Mouse (Mus musculus): ENCODE measurements at regions not wholly inside any gene's neighbourhood (a gene's known extent, or its start where the extent isn't known, plus 50 kb on each side); places are given as distances from the start of the nearest gene placed in this dataset.

DNA sequence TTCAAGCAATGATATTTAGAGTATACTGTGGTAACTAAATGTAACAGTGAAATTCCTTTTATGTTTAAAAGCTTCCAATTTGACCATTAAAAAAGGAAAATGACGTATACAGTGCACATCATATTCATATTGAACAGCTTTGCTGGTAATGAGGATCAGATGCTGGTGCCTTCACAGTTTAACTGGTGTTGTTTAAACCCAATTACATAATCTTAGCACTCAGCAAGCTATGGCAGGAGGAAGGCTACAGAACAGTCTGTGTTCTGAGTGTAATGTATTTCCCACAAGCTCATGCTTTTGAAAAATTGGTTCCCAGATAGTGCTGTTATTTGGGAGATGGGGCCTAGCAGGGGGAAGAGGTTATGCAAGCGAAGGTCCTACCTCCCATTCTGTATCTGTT lies 783.1 kb upstream of the Tbl1xr1 start:
- Histone ChIP-seq H3K9ac (replicated peaks; ENCODE audit: low read depth, low read length) (no peak overlapping the region), H3K4me1 (replicated peaks; ENCODE audit: control insufficient read depth, insufficient read depth, low read length) (peaks cover 8% of the 10 kb centered on the region), H3K27ac (ENCODE audit: low read length) (no peak overlapping the region), H3K4me2 (ENCODE audit: low read length) (no peak overlapping the region), H3K4me3 (replicated peaks; ENCODE audit: low read length) (no peak overlapping the region), H3K36me3 (ENCODE audit: control insufficient read depth, insufficient read depth) (no peaks in the 10 kb centered on the region), H3K27me3 (replicated peaks; ENCODE audit: control insufficient read depth, insufficient read depth, low read length) (no peaks in the 10 kb centered on the region), H3K9me3 (ENCODE audit: control insufficient read depth, low read length) (no peaks in the 10 kb centered on the region)
- no peak for ATAC-seq
- 71% methylated on average over 2 of the region's 2 CpGs for WGBS

DNA sequence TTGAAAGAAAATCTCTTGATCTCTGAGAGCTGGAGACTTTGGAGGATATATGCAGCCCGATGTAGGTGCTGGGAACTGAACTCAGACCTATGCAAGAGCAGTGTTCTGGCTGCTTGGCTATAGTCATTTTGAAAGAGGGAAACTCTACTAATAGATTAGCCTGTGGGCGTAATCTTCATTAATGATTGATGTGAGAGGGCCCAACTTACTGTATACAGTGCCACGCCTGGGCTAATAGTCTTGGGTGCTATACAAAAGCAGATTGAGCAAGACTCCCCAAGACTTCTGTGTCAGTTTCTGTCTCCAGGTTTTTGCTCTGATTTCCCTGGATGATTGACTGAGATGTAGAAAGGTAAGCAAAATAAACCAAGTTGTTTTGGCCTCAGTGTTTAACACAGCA lies 781.7 kb upstream of the Tbl1xr1 start:
- ATAC-seq = no peak
- 95% methylated on average over 3 of the region's 3 CpGs for WGBS
- H3K36me3 ChIP-seq (ENCODE audit: control insufficient read depth, insufficient read depth) = no peaks in the 10 kb centered on the region
- H3K27ac ChIP-seq (ENCODE audit: low read length) = no peak overlapping the region
- no peak overlapping the region for H3K9ac ChIP-seq (replicated peaks; ENCODE audit: low read depth, low read length)
- H3K27me3 ChIP-seq (replicated peaks; ENCODE audit: control insufficient read depth, insufficient read depth, low read length) = no peaks in the 10 kb centered on the region
- H3K4me2 ChIP-seq (ENCODE audit: low read length) = no peak overlapping the region
- no peaks in the 10 kb centered on the region for H3K9me3 ChIP-seq (ENCODE audit: control insufficient read depth, low read length)
- H3K4me3 ChIP-seq (replicated peaks; ENCODE audit: low read length) = no peak overlapping the region
- peaks cover 8% of the 10 kb centered on the region for H3K4me1 ChIP-seq (replicated peaks; ENCODE audit: control insufficient read depth, insufficient read depth, low read length)

DNA sequence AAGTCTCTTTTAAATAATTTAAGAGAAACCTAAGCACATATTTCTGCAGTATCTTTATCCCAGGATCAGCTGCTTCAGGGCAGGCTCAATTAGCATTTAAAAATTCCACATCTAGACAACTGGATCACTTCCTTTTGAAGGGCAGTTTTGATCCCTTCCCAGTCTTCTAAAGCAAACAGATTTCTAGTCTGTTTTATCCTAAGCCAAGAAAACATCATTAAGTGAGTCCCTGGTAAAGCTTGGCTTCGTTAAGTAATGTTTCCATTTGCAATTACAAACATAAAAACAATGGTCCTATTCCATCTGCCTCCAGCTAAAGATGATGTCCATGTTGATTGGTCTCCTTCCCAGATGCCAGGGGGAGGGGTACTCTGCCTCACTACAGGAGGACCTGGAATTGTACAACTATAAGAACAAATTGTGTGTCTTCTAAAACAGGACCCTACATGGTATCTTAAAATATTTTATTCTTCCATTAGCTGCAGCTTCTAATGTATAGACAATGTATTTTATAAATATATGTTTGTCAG lies 779.8 kb upstream of the Tbl1xr1 start:
- no peak overlapping the region for H3K4me2 ChIP-seq (ENCODE audit: low read length)
- no peaks in the 10 kb centered on the region for H3K36me3 ChIP-seq (ENCODE audit: control insufficient read depth, insufficient read depth)
- H3K9me3 ChIP-seq (ENCODE audit: control insufficient read depth, low read length) = no peaks in the 10 kb centered on the region
- H3K27ac ChIP-seq (ENCODE audit: low read length) = no peak overlapping the region
- H3K4me3 ChIP-seq (replicated peaks; ENCODE audit: low read length) = no peak overlapping the region
- WGBS = 8% methylated on average over 1 of the region's 1 CpGs
- peak; percentile 83 for ATAC-seq
- H3K27me3 ChIP-seq (replicated peaks; ENCODE audit: control insufficient read depth, insufficient read depth, low read length) = no peaks in the 10 kb centered on the region
- peaks cover 8% of the 10 kb centered on the region for H3K4me1 ChIP-seq (replicated peaks; ENCODE audit: control insufficient read depth, insufficient read depth, low read length)
- H3K9ac ChIP-seq (replicated peaks; ENCODE audit: low read depth, low read length) = no peak overlapping the region

DNA sequence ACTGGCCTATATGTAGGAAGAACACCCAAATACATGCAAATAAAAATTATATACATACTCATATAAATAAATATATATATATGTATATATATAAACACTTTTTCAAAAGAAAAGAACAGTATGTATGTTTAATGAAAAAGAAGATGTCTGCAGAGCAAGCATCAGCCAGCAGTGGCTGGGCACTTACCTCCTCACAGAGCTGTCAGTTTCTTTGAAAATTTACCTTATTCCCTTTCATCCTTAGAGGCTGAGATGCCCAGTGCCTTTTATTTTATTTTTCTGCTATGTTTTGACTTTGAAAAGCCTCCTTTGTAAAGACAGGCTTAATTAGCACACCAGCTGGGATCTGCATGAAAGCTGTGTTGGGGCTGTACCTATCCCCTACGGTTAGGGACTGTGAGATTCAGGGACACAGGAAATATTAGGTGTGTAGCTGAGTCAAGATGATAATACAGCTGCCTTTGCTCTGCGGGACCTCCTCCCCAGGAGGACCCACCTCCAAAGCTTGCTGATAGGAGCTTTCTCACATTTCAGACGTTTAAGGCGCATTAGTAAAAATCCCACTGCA lies 751.0 kb upstream of the Tbl1xr1 start:
- Histone ChIP-seq H3K9me3 (ENCODE audit: control insufficient read depth, low read length) (no peaks in the 10 kb centered on the region), H3K4me2 (ENCODE audit: low read length) (no peak overlapping the region), H3K4me1 (replicated peaks; ENCODE audit: control insufficient read depth, insufficient read depth, low read length) (peaks cover 4% of the 10 kb centered on the region; the same call in 1 of the 2 replicates), H3K27me3 (replicated peaks; ENCODE audit: control insufficient read depth, insufficient read depth, low read length) (no peaks in the 10 kb centered on the region), H3K4me3 (replicated peaks; ENCODE audit: low read length) (no peak overlapping the region), H3K36me3 (ENCODE audit: control insufficient read depth, insufficient read depth) (no peaks in the 10 kb centered on the region), H3K9ac (replicated peaks; ENCODE audit: low read depth, low read length) (no peak overlapping the region), H3K27ac (ENCODE audit: low read length) (no peak overlapping the region)
- WGBS = 39% methylated on average over 4 of the region's 4 CpGs
- no peak for ATAC-seq

DNA sequence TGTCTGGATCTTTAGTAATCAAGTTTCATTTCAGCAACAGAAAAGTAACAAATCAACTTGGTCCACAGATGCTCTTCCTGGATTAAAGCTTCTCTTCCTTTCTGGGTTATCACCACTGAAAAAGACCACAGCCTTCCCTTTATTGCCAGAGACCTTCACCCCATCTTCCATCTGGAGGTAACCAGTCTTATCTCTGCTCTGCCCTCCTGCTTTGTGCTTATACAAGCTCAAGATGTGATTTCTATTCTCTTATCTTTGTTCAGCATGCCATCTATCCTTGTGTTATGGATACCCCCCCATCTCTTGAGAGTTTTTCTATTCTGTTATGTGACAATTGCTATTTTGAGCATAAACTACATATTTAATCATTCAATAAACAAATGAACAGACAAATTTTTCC lies 734.5 kb upstream of the Tbl1xr1 start:
- Histone ChIP-seq H3K4me1 (replicated peaks; ENCODE audit: control insufficient read depth, insufficient read depth, low read length) (no peaks in the 10 kb centered on the region), H3K9ac (replicated peaks; ENCODE audit: low read depth, low read length) (no peak overlapping the region), H3K36me3 (ENCODE audit: control insufficient read depth, insufficient read depth) (no peaks in the 10 kb centered on the region), H3K4me2 (ENCODE audit: low read length) (no peak overlapping the region), H3K27ac (ENCODE audit: low read length) (no peak overlapping the region), H3K27me3 (replicated peaks; ENCODE audit: control insufficient read depth, insufficient read depth, low read length) (no peaks in the 10 kb centered on the region), H3K9me3 (ENCODE audit: control insufficient read depth, low read length) (no peaks in the 10 kb centered on the region), H3K4me3 (replicated peaks; ENCODE audit: low read length) (no peak overlapping the region)
- no peak for ATAC-seq

DNA sequence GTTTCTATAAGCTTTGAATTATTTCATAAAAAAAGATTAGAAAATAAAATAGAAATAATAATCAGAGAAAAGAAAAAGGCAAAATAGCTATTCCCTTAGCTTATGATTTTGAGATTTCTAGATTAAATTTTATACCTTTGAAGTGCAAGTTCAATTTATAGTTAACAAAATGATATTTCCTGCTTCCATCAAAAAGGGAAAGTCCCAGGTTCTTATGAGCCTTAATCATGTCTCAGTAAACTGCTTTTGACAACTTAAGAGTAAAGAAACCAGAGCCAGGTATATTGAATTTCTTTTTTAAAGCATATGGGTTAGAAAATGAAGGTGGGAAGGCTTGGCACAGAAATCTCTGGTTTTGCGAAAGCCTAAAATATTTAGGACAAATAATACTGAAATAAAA lies 733.4 kb upstream of the Tbl1xr1 start:
- Histone ChIP-seq H3K36me3 (ENCODE audit: control insufficient read depth, insufficient read depth) (no peaks in the 10 kb centered on the region), H3K9me3 (ENCODE audit: control insufficient read depth, low read length) (no peaks in the 10 kb centered on the region), H3K4me3 (replicated peaks; ENCODE audit: low read length) (no peak overlapping the region), H3K9ac (replicated peaks; ENCODE audit: low read depth, low read length) (no peak overlapping the region), H3K4me2 (ENCODE audit: low read length) (no peak overlapping the region), H3K4me1 (replicated peaks; ENCODE audit: control insufficient read depth, insufficient read depth, low read length) (no peaks in the 10 kb centered on the region), H3K27ac (ENCODE audit: low read length) (no peak overlapping the region), H3K27me3 (replicated peaks; ENCODE audit: control insufficient read depth, insufficient read depth, low read length) (no peaks in the 10 kb centered on the region)
- 98% methylated on average over 1 of the region's 1 CpGs for WGBS
- no peak for ATAC-seq

DNA sequence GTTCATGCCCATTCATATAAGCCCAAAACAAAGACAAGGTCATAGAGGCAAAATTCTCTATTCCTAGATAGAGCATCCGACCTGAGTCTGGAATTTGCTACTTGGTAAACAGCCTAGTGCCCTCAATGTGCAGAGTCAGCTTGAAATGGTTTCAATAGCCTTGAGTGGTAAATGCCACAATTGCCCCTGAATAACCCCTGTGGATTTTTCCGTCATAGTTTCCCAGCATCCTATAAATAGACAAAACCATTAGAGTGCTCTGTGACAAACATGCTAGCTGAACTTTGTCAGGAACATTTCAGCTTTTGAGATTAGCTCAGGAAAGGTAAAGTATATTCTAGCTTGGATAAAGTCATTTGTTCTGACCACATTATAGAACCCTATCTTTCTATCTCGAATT lies 727.0 kb upstream of the Tbl1xr1 start:
- Histone ChIP-seq H3K4me1 (replicated peaks; ENCODE audit: control insufficient read depth, insufficient read depth, low read length) (no peaks in the 10 kb centered on the region), H3K36me3 (ENCODE audit: control insufficient read depth, insufficient read depth) (no peaks in the 10 kb centered on the region), H3K27me3 (replicated peaks; ENCODE audit: control insufficient read depth, insufficient read depth, low read length) (no peaks in the 10 kb centered on the region), H3K27ac (ENCODE audit: low read length) (no peak overlapping the region), H3K4me3 (replicated peaks; ENCODE audit: low read length) (no peak overlapping the region), H3K4me2 (ENCODE audit: low read length) (no peak overlapping the region), H3K9me3 (ENCODE audit: control insufficient read depth, low read length) (no peaks in the 10 kb centered on the region), H3K9ac (replicated peaks; ENCODE audit: low read depth, low read length) (no peak overlapping the region)
- ATAC-seq = no peak
- WGBS = 76% methylated on average over 3 of the region's 3 CpGs

DNA sequence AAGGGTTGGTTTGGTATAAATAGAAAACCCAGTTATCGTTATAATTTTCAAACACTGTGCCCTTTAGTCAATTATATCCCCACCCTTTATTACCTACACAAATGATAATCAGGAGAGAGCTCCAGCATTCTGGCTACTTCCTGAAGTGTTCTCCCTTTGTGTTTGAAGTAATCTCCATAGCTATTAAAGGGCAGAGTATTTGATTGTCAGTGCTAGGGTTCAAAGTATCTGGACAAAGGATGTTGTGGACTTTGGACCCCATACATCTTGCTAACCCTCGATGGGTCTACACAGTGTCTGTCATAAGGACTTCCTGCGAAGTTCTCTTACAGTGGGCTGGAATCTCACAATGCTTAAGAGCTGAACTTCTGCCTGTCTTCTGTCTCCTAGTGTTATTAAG lies 720.3 kb upstream of the Tbl1xr1 start:
- Histone ChIP-seq H3K27ac (ENCODE audit: low read length) (peak overlapping the region; percentile 60), H3K36me3 (ENCODE audit: control insufficient read depth, insufficient read depth) (no peaks in the 10 kb centered on the region), H3K4me1 (replicated peaks; ENCODE audit: control insufficient read depth, insufficient read depth, low read length) (peaks cover 11% of the 10 kb centered on the region), H3K4me3 (replicated peaks; ENCODE audit: low read length) (no peak overlapping the region), H3K27me3 (replicated peaks; ENCODE audit: control insufficient read depth, insufficient read depth, low read length) (no peaks in the 10 kb centered on the region), H3K4me2 (ENCODE audit: low read length) (no peak overlapping the region), H3K9me3 (ENCODE audit: control insufficient read depth, low read length) (no peaks in the 10 kb centered on the region), H3K9ac (replicated peaks; ENCODE audit: low read depth, low read length) (no peak overlapping the region)
- 68% methylated on average over 3 of the region's 3 CpGs for WGBS
- ATAC-seq = 0 out of 2 replicates have a peak, but pooled peaks have one; percentile 0

DNA sequence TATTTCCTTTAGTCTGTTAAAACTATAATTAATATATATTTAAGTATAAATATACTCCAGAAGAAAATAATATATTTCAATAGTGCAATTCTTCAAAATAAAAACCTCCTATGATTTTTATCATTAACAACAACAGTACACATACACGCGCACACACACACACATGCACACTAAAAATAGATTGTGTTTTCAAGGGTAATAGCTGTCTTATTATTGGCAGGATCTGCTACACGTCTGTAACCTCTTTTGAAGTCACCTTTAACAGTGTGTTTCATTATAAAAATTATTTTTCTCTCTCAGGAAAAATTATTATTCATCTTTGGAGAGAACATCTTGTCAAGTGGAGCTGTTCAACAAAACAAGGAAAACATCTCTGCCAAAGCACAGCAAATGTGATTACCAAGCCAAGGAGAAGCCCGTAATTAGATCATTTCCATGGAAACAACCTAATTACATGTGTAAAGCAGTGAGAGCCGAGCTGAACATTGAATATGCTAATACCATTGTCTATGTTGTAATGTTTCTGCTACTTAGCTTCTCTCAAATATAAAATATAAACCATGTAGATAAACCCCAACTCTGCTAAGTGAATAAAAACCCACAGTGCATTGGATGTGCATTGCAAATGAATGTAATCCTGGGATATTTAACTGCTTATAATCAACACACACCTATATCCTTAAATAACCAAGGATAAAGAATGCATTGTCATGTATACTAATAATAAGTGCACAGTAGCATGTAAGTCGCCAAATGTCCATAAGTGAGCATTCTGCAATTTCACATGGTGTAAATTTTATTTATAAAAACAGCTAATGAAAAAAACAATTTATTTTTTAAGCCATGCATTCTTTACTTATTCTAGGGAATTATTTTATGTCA lies 719.4 kb upstream of the Tbl1xr1 start:
- Histone ChIP-seq H3K27me3 (replicated peaks; ENCODE audit: control insufficient read depth, insufficient read depth, low read length) (no peaks in the 10 kb centered on the region), H3K27ac (ENCODE audit: low read length) (peak overlapping the region; percentile 66; the same call in 1 of the 2 replicates), H3K4me3 (replicated peaks; ENCODE audit: low read length) (no peak overlapping the region), H3K9ac (replicated peaks; ENCODE audit: low read depth, low read length) (no peak overlapping the region), H3K9me3 (ENCODE audit: control insufficient read depth, low read length) (no peaks in the 10 kb centered on the region), H3K4me2 (ENCODE audit: low read length) (no peak overlapping the region), H3K36me3 (ENCODE audit: control insufficient read depth, insufficient read depth) (no peaks in the 10 kb centered on the region), H3K4me1 (replicated peaks; ENCODE audit: control insufficient read depth, insufficient read depth, low read length) (peaks cover 11% of the 10 kb centered on the region)
- peak; percentile 97 for ATAC-seq
- 13% methylated on average over 6 of the region's 6 CpGs for WGBS
